Mouse (Mus musculus) brain, embryonic 14.5 days (tissue): ENCODE results near the gene Arl14ep.

Experiments
- CTCF ChIP-seq: fragments of 200-500 bp; IDR thresholded peaks from 2 replicates; pipeline ENCODE4 v1.5.1; 2012; ENCODE audit warnings: inconsistent platforms, mild to moderate bottlenecking, moderate library complexity, borderline replicate concordance; ENCODE audit not compliant: insufficient read depth, insufficient read length; ENCODE audit errors: extremely low read depth
- POLR2A ChIP-seq: fragments of 200-500 bp; IDR thresholded peaks from 2 replicates; pipeline ENCODE4 v1.6.1; 2012; ENCODE audit warnings: mild to moderate bottlenecking, inconsistent platforms, borderline replicate concordance; ENCODE audit not compliant: poor library complexity, insufficient read depth, insufficient read length, severe bottlenecking; ENCODE audit errors: extremely low read depth

GRCm38 (mm10) chr2:106973959-106974639, at the start of gene Arl14ep:
- peak; percentile 38; the same call in 1 of the 2 replicates for TF ChIP-seq POLR2A
- no peak for TF ChIP-seq CTCF
